Mouse (Mus musculus) layer of hippocampus, adult 11-12 months (tissue): ENCODE data around the gene Wnt11.

Experiments used
- DNase-seq: peaks from one replicate; pipeline ENCODE4 v3.0.0; 2022; ENCODE audit warnings: low spot score

The Wnt11 gene

DNA sequence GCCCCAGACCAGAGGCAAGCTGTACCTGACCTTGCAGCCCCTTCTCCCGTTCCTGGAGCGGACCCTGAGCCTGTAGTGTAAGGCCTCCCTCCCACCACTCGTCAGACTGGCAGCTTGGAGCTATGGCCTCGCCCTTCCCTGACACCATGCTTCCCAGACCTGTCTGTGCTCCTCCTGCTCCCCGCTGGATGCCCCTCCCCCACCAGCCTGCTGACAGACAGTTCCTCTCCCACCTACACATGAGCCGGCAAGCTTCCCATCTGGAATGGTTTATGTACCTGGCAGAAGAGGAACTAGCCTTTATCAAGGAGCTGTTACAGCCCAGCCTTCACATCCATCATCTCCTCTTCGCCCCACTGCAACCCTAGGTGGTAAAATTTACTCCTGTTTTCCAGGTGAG is 6.0 kb upstream of the Wnt11 start:
- DNase-seq, result no peak

DNA sequence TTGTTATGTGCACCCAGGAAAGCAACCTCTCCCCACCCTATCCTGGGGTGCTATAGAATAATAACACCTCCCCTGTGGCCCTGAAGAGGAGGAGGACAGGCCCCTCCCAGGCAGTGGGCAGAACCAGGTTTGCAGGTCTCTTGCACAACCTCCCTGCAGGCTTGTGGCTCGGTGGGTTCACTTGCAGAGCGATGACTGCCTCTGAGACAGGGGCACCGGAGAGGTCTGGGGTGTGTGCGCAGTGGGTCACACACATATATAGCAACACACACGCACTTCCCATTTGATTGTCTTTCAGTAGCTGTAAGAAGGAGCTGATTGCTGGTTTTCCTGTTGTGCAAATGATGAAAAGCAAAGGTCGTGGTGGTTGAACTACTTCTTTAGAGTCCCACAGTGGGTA is 3.6 kb upstream of the Wnt11 start:
- DNase-seq, result no peak

DNA sequence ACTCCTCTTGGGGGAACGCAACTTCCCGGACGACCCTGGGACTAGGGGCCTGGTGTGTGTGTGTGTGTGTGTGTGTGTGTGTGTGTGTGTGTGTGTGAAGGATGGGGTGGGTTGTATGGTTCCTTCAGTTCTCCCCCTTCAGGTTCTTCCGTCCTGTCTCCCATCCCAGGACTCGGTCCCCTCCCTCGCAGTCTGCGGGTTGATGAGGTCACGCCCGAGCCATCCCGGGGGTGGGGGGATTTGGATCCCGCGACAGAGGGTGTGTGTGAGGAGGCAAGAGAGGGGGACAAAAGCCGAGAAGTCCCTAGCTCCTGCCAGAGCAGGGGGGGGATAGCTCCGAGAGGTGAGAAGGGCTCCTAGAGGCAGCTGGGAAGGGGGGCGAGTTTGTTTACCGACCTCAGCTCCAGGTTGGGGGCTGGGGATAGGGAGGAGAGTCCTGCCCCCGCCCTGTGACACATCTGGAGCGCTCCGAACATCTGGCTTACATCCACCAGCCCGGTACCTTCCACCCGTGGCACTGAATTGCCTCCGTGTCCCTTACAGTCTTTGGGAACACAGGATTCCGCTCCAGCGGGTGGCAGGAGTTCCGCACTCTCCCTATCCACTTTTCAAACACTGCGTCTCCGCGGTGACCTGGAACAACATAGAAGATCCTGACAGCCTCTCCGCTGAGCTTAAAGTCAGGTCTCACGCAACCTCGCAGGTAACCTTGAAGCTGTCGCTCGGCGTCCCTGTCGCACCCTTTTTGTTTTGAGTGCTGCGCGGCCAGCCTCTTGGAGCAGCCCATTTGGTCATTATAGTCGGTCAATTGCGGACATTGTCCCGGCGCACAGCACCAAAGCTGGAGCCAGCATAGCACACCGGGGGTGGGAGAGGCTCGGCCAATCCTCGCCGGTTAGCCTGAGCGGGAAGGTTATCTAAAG is 868 bp downstream of the Wnt11 start:
- DNase-seq, result no peak

DNA sequence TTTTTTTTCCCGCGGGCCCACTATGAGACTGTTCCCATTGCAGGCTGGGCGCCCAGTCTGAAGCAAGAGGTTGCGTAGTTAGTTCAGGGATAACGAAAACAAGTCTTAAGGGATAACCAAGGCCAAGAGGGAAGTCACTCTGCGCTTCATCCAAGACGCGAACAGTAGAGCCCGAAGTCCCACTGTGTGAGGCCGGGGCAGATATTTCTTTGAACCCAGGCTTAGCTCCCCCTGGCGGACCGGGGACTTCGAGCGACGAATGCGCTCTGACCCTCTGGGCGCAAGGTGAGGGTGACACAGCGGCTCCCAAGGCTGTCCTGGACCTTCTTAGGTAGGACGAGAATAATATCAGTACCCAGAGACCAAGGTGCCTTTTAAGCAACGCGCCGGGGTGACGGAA is 1.7 kb downstream of the Wnt11 start:
- peak; percentile 43 for DNase-seq

DNA sequence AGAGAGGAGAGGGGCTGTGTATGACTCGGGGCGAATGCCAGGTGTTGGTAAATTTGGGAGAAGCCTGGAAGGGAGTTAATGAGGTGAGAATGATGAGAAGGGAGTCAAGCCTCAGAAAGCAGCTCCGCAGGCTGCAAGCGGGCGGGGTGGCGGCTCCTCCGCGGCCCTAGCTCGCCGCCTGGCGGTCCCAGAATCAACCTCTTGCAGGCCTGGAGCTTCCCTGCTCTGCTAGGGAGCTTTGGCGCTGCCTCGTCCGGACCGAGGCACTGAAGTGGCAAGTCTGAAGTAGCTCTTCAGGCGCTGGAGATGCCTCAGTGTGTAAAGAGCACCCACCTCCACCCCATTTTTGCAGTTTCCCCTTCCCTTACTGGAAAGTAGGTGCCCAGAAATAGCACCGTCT is 3.0 kb downstream of the Wnt11 start:
- DNase-seq, result peak; percentile 80

- no peak for DNase-seq
These were observed 3.8 kb downstream of the Wnt11 start for GRCm38 (mm10) chr7:98838729-98839141.

DNA sequence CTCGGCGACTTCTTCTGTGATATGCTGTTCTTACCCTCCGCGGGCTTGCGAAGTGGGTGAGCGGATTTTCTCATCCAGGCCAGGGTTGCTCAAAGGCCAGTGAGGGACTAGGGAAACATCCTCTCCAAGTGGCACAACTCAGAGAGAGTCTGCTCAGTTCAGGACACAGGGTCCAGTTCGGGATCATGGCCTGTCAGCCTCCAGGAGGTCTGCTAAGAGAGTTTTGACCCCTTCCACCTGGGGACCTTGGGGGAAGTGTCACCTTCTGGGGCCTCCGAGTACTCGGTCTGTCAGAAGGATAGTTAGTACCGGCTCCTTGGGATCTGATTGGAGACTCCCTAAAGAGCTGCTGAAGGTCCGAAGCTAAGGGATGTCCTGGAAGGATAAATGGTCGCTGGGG is 4.4 kb downstream of the Wnt11 start:
- no peak for DNase-seq

DNA sequence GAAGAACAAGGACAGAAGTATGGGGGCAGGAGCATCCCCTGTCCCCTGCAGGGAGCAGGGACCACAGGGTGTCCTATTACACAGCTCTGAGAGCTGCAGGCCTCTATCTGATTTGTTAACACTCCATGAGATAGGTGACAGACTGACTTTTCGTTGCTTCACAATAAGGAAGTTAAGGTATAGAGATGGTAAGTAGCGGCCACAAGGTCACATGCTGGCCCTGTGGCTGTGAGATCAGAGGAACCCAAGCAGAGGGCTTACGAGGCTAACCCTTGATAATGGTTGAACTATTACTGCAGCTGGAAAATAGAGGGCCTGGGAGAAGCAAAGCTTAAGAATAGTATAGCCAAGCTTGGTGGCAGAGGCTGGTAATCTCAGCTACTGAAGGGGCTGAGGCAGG is 5.9 kb downstream of the Wnt11 start:
- no peak for DNase-seq

DNA sequence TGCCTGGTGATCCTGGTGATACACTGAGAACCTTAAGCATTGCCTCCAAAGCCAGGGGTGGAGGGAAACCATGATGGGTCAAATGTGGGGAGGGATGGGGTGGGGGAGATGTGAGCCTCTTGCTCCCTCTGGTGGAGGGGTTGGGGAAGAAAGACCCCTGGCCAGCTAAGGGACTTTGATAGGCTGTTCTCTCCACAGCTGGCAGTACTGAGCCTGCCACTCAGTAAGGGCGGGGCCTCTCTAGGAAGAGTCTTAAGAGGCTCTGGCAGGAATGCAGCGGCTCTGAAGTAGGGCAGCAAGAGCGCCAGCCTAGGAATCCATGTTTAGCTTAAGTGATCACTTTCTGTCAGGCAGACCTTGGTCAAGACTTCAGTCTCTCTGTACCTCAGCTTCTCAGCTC is 6.9 kb downstream of the Wnt11 start:
- no peak for DNase-seq

GRCm38 (mm10) chr7:98842997-98843396 is 8.1 kb downstream of the Wnt11 start:
- no peak for DNase-seq

- DNase-seq, result no peak
These were observed 8.7 kb downstream of the Wnt11 start for GRCm38 (mm10) chr7:98843649-98844048.

DNA sequence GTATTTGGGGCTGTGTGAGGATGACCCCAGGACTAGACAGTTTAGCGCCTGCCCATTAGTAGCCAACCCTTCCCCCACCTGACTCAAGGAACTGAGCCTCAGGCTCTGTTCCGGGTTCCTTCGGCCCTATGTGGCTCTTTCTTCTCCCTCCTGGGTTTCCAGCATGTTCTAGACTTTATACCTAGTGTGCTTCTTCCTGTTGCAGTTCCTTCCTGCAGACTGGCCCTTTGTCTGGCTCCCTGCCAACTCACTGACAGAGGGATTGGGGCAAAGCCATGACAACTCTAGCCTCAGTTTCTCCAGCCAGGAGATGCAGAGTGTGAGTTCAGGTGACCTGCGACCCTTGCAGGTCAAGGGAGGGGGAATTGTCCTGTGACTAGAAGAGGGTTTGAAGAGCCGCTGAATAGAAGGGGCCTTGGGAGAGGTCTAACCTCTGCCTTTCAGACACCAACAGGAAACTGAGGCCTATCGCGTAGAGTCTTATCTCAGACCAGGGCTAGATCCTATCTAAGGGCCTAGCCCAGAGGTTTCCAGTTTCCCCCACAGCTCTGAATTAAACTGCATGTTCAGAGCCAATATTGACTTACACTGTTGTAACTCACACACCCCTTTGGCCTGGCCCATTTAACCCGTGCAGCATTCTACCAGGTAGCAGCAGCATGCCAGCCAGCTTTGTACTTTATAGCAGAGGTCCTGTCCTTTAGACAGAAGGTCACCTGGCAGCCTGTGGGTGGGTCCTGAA is 14.2 kb downstream of the Wnt11 start:
- no peak for DNase-seq

GRCm38 (mm10) chr7:98850388-98850787 is 15.5 kb downstream of the Wnt11 start:
- no peak for DNase-seq

DNA sequence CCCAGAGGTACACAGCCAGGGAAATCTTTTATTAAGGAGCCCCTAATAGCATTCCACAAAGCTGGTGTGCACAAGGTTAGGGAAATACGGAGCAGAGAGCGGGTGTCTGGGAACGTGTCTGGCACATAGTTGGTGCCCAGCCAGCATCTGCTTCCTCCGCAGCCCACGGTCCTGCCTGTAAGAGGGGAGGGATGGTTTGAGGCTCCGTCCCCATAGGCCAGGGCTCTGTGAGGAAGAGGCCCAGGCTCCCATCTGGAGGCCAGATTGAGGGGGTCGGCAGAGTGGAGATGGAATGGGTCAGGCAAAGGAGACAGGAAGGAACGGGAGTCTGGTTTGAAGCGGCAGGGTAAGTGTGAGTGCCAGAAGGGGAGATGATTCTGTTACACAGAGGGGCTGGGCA is 16.3 kb downstream of the Wnt11 start:
- DNase-seq, result no peak

- no peak for DNase-seq
These were observed 18.2 kb downstream of the Wnt11 start for GRCm38 (mm10) chr7:98852950-98853650.

- no peak for DNase-seq
These were observed 18.9 kb downstream of the Wnt11 start for GRCm38 (mm10) chr7:98853806-98854205.

GRCm38 (mm10) chr7:98855388-98855787 is 20.5 kb downstream of the Wnt11 start:
- DNase-seq, result no peak

DNA sequence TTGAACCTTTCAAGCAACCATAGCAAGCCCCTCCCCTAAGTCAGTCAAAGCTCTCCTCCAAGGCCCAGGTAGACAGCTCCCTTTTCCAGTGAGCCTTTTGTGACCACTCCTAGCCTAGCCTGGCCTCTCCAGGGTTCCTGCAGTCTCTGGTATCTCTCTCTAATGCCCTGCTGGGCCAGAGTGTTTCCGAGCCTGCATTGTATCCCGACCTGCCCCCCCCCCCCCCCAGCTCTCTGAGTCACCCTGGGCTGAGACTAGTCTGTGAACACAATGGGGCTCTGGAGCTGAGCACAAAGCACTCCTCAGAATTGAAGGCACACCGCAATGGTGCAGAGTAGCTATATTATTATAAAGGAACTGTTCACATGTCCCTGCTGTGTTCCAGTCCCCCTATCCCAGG is 21.2 kb downstream of the Wnt11 start:
- DNase-seq, result no peak

GRCm38 (mm10) chr7:98857094-98857493 is 22.2 kb downstream of the Wnt11 start:
- DNase-seq, result no peak

DNA sequence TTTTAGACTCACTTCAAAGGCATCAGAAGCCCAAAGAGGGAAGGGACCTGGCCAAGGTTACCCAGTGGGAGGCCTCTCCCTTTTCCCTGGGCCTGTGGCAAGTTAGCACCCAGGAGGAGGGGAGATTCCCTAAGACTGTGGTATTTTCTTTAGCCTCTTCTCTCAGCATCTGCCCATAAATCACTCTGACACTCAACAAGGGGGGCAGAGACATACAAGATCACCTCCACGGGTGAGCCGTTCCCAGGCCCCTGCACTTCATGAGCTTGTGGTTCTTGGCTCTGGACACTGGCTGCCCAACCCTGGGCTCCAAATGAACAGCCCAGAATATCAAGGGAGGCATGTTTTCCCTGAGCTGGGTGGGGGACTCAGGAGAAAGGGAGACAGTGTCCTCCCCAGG is 26.1 kb downstream of the Wnt11 start:
- no peak for DNase-seq

DNA sequence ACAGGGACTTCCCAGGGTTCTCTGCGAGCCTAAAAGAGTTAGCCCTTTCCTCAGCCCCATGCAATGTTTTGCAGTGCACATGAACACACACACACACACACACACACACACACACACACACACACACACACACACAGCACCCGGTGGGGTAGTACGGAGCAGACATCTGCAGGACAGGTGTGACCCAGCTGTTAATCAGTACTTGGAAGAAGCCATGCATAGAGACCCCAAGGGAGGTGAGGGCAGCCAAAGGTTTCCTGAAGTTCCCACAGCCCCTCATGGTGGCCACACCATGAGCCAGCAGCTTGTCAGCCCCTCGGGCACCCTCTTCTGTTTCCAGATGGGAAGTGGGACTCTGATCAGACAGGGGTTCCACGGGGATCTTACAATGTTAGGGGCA is 28.1 kb downstream of the Wnt11 start:
- DNase-seq, result no peak

DNA sequence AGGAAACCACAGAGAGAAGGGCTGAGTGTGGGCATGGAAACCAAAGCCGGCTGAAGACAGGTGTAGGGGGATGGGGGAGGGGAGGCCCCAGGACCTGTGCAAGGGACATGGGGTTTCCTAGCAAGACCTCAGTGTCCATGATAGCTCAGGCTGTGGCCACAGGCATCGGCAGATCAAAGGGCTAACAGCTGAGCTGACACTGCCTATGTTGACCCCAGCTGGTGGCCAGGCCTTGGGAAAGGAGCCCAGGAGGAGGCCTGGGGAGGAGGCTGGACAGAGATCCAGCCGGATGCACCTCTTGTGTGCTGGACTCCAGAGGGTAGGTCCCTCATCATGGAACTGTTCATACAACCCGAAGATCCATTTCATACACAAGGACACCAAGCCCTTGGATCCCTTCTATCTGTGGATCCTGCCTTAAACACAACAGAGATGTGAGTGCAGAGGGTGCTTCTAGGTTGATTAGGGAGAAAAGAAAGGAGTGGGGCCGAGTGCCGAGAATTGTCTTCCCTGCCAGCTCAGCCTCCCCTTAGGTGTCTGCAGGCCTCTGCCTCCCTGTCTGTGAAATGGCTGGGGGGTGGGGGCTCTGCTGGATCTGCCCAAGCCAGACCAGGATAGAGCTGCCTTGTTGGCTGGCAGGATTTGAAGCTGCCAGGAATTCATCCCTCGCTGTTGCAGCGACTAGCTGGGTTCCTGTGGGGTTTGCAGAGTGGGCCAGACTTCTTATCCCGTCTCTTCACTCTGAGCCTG is 29.2 kb downstream of the Wnt11 start:
- DNase-seq, result no peak
